Mouse (Mus musculus) G1E-ER4 (cell line): ENCODE results near the gene Susd4. TPM values are rescaled to one million over a fixed set of nuclear protein-coding genes. Genes with fewer than 3 reads are reported as not detected.

Source experiments
- GATA1 ChIP-seq: IDR thresholded peaks from one replicate; pipeline ENCODE4 v1.8.0; 2012; ENCODE audit warnings: low read length, inconsistent platforms
- polyA plus RNA-seq: library from polyadenylated mRNA; stranded (reverse); fragments of >175 nt; gene quantifications from 2 replicates; pipeline ENCODE4 v1.2.3, GENCODE M21; 2012

Gene Susd4
- polyA plus RNA-seq, 1 experiment, result not detected

DNA sequence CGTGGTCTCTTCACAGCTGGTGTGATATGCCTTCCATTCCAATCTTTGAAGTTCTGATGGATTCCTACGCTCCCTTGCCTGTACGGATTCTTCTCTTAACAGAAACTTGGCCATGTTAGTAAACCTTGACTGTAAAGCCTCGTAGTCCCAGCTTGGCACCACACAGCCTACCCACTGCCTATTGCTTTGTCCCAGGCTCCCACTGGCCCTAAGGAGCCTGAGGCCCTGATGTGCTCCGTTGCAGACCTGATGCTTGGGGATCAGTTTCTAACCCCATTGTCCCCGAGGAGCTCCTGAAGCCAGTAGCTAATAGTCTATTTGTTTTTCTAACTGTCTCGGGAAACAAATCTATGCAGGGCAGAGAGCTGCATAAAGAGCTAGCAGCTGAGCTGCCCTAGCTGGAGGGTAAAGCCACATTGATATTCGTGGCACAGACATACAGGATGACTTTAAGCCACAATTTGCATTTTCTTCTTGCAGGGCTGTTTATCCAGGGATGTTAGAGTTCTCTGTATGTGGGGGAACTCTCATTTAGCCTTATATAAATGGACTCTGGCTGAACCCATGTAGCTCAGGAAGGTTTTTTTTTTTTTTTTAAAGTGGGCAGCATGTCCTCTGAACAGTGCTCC is 155.2 kb downstream of the Susd4 start:
- TF ChIP-seq GATA1, result no peak

DNA sequence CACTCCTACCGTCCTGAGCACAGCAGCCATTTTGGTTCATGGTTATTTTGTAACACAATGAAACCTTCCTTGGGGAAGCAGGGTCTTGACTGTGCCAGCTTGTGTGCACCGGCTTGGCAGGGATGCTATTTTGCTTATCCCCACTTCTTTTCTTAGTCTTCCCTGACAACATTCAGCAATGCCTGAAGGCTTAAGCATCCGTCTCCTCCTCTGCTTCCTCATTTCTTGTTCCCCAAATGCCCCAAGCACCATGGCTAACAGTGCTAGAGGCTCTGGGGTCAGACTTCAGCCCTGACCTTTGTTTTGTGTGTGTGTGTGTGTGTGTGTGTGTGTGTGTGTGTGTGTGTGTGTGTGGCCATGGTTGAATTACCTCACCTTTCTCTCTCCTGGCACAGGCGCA is 159.2 kb downstream of the Susd4 start:
- no peak for TF ChIP-seq GATA1

DNA sequence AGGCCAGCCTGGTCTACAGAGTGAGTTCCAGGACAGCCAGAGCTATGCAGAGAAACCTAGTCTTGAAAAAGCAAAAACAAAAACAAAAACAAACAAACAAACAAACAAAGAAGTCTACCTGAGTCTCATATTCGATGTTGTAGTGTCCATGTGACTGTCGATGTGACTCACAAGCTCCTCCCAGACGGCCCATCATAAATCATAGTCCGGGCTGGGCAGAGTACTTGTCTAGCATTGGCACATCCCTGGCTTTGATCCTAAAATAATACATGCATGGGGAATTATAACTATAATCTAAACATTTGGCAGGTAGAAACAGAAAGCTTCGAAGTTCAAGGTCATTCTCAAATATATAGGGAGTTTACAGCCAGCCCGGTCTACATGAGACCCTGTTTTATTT is 162.8 kb downstream of the Susd4 start:
- TF ChIP-seq GATA1, result no peak

- TF ChIP-seq GATA1, result no peak
These were observed 164.5 kb downstream of the Susd4 start for GRCm38 (mm10) chr1:182927878-182928851.

GRCm38 (mm10) chr1:182935469-182935868 is 171.8 kb downstream of the Susd4 start:
- no peak for TF ChIP-seq GATA1

DNA sequence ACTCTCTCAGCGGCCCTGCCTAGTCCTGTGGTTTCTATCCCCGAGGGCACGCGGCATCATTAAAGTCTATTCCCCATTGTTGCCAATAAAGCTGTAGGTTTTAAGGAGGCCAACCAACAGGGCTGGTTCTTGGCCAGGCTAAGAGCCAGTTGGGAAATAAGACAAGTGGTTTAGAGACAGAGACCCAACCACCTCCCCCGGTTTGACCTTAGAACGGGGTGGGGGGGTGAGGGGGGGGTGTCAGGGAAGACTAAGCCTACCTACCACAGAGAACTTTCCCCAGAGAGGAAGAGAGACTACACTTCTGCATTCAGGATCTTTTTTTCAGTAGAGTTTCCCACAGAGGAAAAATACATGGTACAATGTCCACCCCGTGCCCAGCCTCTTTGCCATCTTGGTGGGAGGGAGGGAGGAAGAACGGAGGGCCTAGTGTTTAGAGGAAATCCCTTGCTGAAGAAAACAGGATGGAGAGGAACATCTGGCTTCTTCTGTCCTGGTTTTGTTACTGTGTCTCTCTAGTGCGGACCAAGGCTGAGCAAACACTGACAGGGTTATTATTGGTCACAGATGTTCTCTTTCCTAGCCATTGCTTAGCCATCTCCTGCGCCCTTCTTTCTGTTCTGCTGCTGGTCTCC is 173.9 kb downstream of the Susd4 start:
- TF ChIP-seq GATA1, result no peak

DNA sequence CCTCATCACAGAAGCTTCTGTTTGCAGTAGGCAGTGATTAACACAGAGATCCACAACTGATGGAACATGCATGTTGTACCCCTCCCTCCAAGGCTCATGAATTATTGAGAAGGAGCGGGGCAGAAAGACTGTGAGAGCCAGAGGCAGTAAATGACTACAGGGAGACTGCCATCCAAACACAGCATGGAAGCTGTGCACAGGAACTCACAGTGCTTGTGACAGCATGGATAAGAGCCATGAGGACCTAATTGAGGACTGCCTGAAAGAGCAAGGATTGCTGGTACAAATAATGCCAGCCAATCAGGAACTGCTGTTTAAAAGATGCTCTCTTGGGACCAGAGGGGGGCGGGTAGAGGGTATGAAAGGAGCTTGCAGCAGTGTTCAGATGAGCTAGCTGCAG is 178.3 kb downstream of the Susd4 start:
- TF ChIP-seq GATA1, result no peak

DNA sequence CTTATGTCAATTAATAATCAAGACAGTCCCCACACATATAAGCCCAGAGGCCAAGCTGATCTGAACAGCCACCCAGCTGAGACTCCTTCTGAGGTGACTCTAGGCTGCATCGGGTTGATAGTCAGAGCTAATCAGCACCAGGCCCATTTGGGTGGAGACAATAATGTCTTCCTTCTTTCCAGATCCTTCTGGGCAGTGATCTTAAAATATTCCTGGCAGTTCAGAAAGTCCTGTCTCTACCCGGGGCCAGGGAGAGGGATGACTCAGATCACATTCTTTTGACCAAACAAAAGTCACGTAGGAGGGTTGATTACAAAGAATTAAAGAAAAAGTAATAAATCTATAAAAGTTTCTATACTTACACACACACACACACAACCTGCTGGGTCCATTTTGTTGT is 180.3 kb downstream of the Susd4 start:
- no peak for TF ChIP-seq GATA1

GRCm38 (mm10) chr1:182944638-182945037 is 181.0 kb downstream of the Susd4 start:
- no peak for TF ChIP-seq GATA1

GRCm38 (mm10) chr1:182945561-182945960 is 181.9 kb downstream of the Susd4 start:
- TF ChIP-seq GATA1, result no peak

Other genes with a start within 250 kb of the Susd4 start
- not detected in 2 replicates for gene Capn2, start 246.3 kb upstream of the Susd4 start, polyA plus RNA-seq
- gene Capn8, start 198.9 kb upstream of the Susd4 start, polyA plus RNA-seq, result not detected in 2 replicates
- gene Ccdc185, start 14.7 kb upstream of the Susd4 start, polyA plus RNA-seq, result not detected in 2 replicates
- not detected in 2 replicates for gene Tlr5, start 190.9 kb downstream of the Susd4 start, polyA plus RNA-seq